Mouse (Mus musculus) erythroblast, embryonic 14.5 days (primary cell): ENCODE results near the gene Hdac7. TPM values are rescaled to one million over a fixed set of nuclear protein-coding genes. Genes with fewer than 3 reads are reported as not detected.

ENCODE experiments used
- H3K27me3 ChIP-seq: 2 replicates; pipeline ENCODE4 v1.6.1; 2012; ENCODE audit warnings: inconsistent platforms; ENCODE audit not compliant: control insufficient read depth
- H3K36me3 ChIP-seq: 2 replicates; pipeline ENCODE4 v1.6.1; 2012; ENCODE audit warnings: mild to moderate bottlenecking, inconsistent platforms; ENCODE audit not compliant: control insufficient read depth
- H3K4me1 ChIP-seq: 2 replicates; pipeline ENCODE4 v1.6.1; 2012; ENCODE audit warnings: inconsistent platforms; ENCODE audit not compliant: control insufficient read depth
- H3K4me3 ChIP-seq: replicated peaks from 2 replicates; pipeline ENCODE3; 2012; ENCODE audit warnings: moderate library complexity, mild to moderate bottlenecking, inconsistent platforms
- H3K9me3 ChIP-seq: 2 replicates; pipeline ENCODE4 v1.6.1; 2012; ENCODE audit warnings: low read length, inconsistent platforms, mixed read lengths; ENCODE audit not compliant: control insufficient read depth
- GATA1 ChIP-seq: IDR thresholded peaks from 2 replicates; pipeline ENCODE4 v1.6.1; 2012; ENCODE audit warnings: low read length, inconsistent platforms, mixed read lengths
- TAL1 ChIP-seq: IDR thresholded peaks from 3 replicates; pipeline ENCODE4 v1.6.1; 2012; ENCODE audit warnings: low read length, inconsistent platforms, mixed read lengths
- polyA plus RNA-seq: library from polyadenylated mRNA; stranded (reverse); fragments of >175 nt; gene quantifications from 2 replicates; pipeline ENCODE4 v1.2.3, GENCODE M21; 2012

Gene Hdac7
- polyA plus RNA-seq, 1 experiment: 0.45 TPM

DNA sequence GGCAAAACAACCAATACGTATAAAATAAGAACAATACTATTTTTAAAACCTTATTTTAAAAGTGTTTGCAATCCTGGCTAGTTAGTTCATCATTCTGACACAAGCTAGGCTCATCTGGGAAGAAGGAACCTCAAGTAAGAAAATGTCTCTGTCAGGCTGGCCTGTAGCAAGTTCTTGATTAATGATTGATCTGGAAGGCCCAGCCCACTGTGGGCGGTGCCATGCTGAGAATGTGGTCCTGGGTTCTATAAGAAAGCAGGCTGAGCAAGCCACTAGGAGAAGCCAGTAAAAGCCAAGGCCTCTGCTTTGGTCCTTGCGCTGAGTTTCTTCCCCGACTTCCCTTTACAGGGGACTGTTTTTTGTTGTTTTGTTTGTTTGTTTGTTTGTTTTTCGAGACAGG is 91.8 kb downstream of the Hdac7 start:
- no peaks in the 10 kb centered on the region for H3K9me3 ChIP-seq
- H3K36me3 ChIP-seq: no peaks in the 10 kb centered on the region
- peaks cover 22% of the 10 kb centered on the region for H3K4me1 ChIP-seq
- no peak for TF ChIP-seq TAL1
- H3K4me3 ChIP-seq: no peak overlapping the region
- H3K27me3 ChIP-seq: peaks cover 4% of the 10 kb centered on the region; the same call in 1 of the 2 replicates

- Histone ChIP-seq H3K9me3 (no peaks in the 10 kb centered on the region), H3K27me3 (no peaks in the 10 kb centered on the region; the same call in 1 of the 2 replicates), H3K4me1 (peaks cover 29% of the 10 kb centered on the region), H3K36me3 (no peaks in the 10 kb centered on the region), H3K4me3 (no peak overlapping the region)
- no peak for TF ChIP-seq GATA1
- TF ChIP-seq TAL1: no peak
Observed at GRCm38 (mm10) chr15:97751676-97752075, 92.6 kb downstream of the Hdac7 start.

- no peaks in the 10 kb centered on the region for H3K27me3 ChIP-seq
- no peak overlapping the region for H3K4me3 ChIP-seq
- TF ChIP-seq TAL1: no peak
- TF ChIP-seq GATA1: no peak
- no peaks in the 10 kb centered on the region for H3K36me3 ChIP-seq
- H3K9me3 ChIP-seq: no peaks in the 10 kb centered on the region
- H3K4me1 ChIP-seq: peaks cover 39% of the 10 kb centered on the region
Observed at GRCm38 (mm10) chr15:97750697-97751096, 93.6 kb downstream of the Hdac7 start.

- no peak overlapping the region for H3K4me3 ChIP-seq
- H3K27me3 ChIP-seq: no peaks in the 10 kb centered on the region
- H3K4me1 ChIP-seq: peaks cover 48% of the 10 kb centered on the region
- TF ChIP-seq TAL1 (no peak), GATA1 (no peak)
- no peaks in the 10 kb centered on the region for H3K36me3 ChIP-seq
- H3K9me3 ChIP-seq: no peaks in the 10 kb centered on the region
Observed at GRCm38 (mm10) chr15:97749841-97750240, 94.5 kb downstream of the Hdac7 start.

- Histone ChIP-seq H3K4me3 (no peak overlapping the region), H3K27me3 (no peaks in the 10 kb centered on the region), H3K4me1 (peaks cover 51% of the 10 kb centered on the region), H3K36me3 (no peaks in the 10 kb centered on the region), H3K9me3 (no peaks in the 10 kb centered on the region)
- TF ChIP-seq TAL1: no peak
- no peak for TF ChIP-seq GATA1
Observed at GRCm38 (mm10) chr15:97749397-97749796, 94.9 kb downstream of the Hdac7 start.

DNA sequence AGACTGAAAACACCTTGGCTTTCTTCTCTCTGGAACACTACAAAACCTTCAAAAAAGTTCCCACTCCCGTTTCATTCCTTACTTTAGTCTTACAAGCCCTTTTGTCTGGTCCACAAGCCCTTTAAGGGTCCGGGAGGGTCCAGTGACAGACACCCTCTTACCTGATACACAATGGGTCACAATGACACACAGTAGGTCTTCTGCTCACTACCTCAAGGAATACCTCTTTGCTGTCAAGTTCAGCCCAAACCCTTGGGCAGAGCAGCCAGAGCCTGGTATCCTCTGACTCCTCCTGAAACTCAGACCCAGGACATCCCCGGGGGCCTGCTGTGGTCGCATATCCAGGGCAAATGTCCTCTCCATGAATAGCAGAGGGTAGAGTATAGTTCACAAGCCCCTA is 95.3 kb downstream of the Hdac7 start:
- no peak for TF ChIP-seq GATA1
- Histone ChIP-seq H3K9me3 (no peaks in the 10 kb centered on the region), H3K27me3 (no peaks in the 10 kb centered on the region), H3K4me1 (peaks cover 55% of the 10 kb centered on the region), H3K36me3 (no peaks in the 10 kb centered on the region), H3K4me3 (no peak overlapping the region)

DNA sequence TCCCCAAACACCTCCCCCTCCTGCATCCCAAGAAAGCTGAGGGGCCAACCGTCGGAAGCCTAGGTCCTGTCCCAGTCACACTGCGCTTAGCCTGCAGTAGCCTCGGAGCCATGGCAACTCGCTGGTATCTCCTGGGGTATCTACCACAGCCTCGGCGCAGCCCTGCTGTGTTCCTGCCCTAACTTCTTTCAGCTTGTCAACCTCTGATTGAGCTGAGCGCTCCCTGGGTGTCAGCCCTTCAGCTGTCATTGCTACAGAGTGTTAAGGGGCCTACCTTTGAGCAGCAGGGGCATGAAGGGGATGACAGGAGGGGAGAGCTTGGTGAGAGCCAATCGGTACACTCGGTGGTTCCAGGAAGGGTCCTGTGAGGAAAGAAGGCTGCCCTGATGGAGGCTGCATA is 96.0 kb downstream of the Hdac7 start:
- Histone ChIP-seq H3K4me3 (no peak overlapping the region), H3K9me3 (no peaks in the 10 kb centered on the region), H3K36me3 (no peaks in the 10 kb centered on the region), H3K4me1 (peaks cover 56% of the 10 kb centered on the region), H3K27me3 (no peaks in the 10 kb centered on the region)
- TF ChIP-seq TAL1 (no peak), GATA1 (no peak)

DNA sequence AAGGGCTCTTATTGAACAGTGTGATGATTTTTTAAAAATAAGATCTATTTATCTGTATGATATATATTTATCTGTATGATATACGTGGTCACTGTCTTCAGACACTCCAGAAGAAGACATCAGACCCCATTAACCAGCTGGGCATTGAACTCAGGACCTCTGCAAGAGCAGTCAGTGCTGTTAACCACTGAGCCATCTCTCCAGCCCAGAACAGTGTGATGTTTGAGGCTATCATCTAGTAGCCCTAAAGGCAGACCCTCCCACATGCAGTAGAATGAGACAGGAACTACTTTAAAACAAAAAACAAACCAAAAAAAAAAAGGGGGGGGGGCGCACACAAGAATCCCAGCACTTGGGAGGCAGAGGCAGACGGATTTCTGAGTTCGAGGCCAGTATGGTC is 96.8 kb downstream of the Hdac7 start:
- Histone ChIP-seq H3K9me3 (no peaks in the 10 kb centered on the region), H3K4me3 (no peak overlapping the region), H3K36me3 (no peaks in the 10 kb centered on the region), H3K4me1 (peaks cover 56% of the 10 kb centered on the region), H3K27me3 (no peaks in the 10 kb centered on the region)
- TF ChIP-seq TAL1: no peak

- Histone ChIP-seq H3K9me3 (no peaks in the 10 kb centered on the region), H3K4me3 (peak overlapping the region; percentile 26)
Observed at GRCm38 (mm10) chr15:97746748-97747147, 97.6 kb downstream of the Hdac7 start.

GRCm38 (mm10) chr15:97746278-97746677 is 98.0 kb downstream of the Hdac7 start:
- no peaks in the 10 kb centered on the region for H3K27me3 ChIP-seq
- peaks cover 56% of the 10 kb centered on the region for H3K4me1 ChIP-seq
- no peaks in the 10 kb centered on the region for H3K9me3 ChIP-seq
- H3K4me3 ChIP-seq: peak overlapping the region; percentile 26
- H3K36me3 ChIP-seq: no peaks in the 10 kb centered on the region
- TF ChIP-seq TAL1 (no peak), GATA1 (no peak)

More at GRCm38 (mm10) chr15:97746748-97747147, 97.6 kb downstream of the Hdac7 start:
- no peaks in the 10 kb centered on the region for H3K27me3 ChIP-seq
- peaks cover 56% of the 10 kb centered on the region for H3K4me1 ChIP-seq
- H3K36me3 ChIP-seq: no peaks in the 10 kb centered on the region
- TF ChIP-seq TAL1 (0 out of 3 replicates have a peak, but pooled peaks have one; percentile 27), GATA1 (peak; percentile 27; the same call in 1 of the 2 replicates)
